ENCODE assay signal across 8 mouse cellular contexts in genomic region chr3:144506213-144506612, GRCm38 (mm10).
DNase-seq lines count a peak whose midpoint lies in the region; ATAC-seq lines count a peak whose summit lies in the region.

No protein-coding gene starts in this region.

- no peak overlapping the region; the same call in 1 of the 2 replicates for H3K27ac ChIP-seq in embryonic facial prominence, embryonic 15.5 days (replicated peaks)
- no peak overlapping the region for H3K27ac ChIP-seq in kidney, embryonic 14.5 days (ENCODE audit: low read depth, low read length)
- no peak overlapping the region for H3K27ac ChIP-seq in stomach, embryonic 15.5 days
- H3K27ac ChIP-seq in forebrain, embryonic 15.5 days (replicated peaks), result no peak overlapping the region

- peak; percentile 61; the same call in 1 of the 2 replicates for ATAC-seq in embryonic facial prominence, embryonic 15.5 days (ENCODE audit: insufficient number of reproducible peaks, low FRiP score, low TSS enrichment, low read depth)
- ATAC-seq in kidney, embryonic 14.5 days (ENCODE audit: low FRiP score, low TSS enrichment), result peak; percentile 75; the same call in 1 of the 2 replicates
- peak; percentile 72; the same call in 1 of the 2 replicates for ATAC-seq in stomach, embryonic 15.5 days (ENCODE audit: insufficient read depth, low FRiP score, low read depth)
- no peak for ATAC-seq in forebrain, embryonic 15.5 days (replicated peaks)
- ATAC-seq in monocyte, adult 5-6 weeks (replicated peaks; ENCODE audit: insufficient number of reproducible peaks, low FRiP score, low TSS enrichment, poor library complexity, severe bottlenecking), result no peak

- H3K4me2 ChIP-seq in embryonic facial prominence, embryonic 15.5 days (replicated peaks), result no peak overlapping the region
- H3K4me2 ChIP-seq in kidney, embryonic 14.5 days (replicated peaks; ENCODE audit: low read depth, low read length), result no peak overlapping the region
- H3K4me2 ChIP-seq in stomach, embryonic 15.5 days, result no peak overlapping the region
- no peak overlapping the region for H3K4me2 ChIP-seq in forebrain, embryonic 15.5 days (replicated peaks)

- no peaks in the 10 kb centered on the region for H3K9me3 ChIP-seq in embryonic facial prominence, embryonic 15.5 days (replicated peaks)
- no peaks in the 10 kb centered on the region for H3K9me3 ChIP-seq in kidney, embryonic 14.5 days (ENCODE audit: control insufficient read depth, low read length)
- no peaks in the 10 kb centered on the region for H3K9me3 ChIP-seq in stomach, embryonic 15.5 days
- H3K9me3 ChIP-seq in forebrain, embryonic 15.5 days, result no peaks in the 10 kb centered on the region

- no peaks in the 10 kb centered on the region for H3K36me3 ChIP-seq in embryonic facial prominence, embryonic 15.5 days
- no peaks in the 10 kb centered on the region for H3K36me3 ChIP-seq in kidney, embryonic 14.5 days (ENCODE audit: control insufficient read depth, insufficient read depth, low read length)
- H3K36me3 ChIP-seq in stomach, embryonic 15.5 days, result no peaks in the 10 kb centered on the region
- H3K36me3 ChIP-seq in forebrain, embryonic 15.5 days, result no peaks in the 10 kb centered on the region

- 30% methylated on average over 3 of the region's 3 CpGs for WGBS in embryonic facial prominence, embryonic 15.5 days
- WGBS in kidney, embryonic 14.5 days, result 20% methylated on average over 3 of the region's 3 CpGs
- 12% methylated on average over 3 of the region's 3 CpGs for WGBS in stomach, embryonic 15.5 days
- 19% methylated on average over 3 of the region's 3 CpGs for WGBS in forebrain, embryonic 15.5 days

- no peaks in the 10 kb centered on the region for H3K27me3 ChIP-seq in embryonic facial prominence, embryonic 15.5 days
- H3K27me3 ChIP-seq in kidney, embryonic 14.5 days (ENCODE audit: control insufficient read depth, insufficient read depth, low read length), result no peaks in the 10 kb centered on the region
- no peaks in the 10 kb centered on the region for H3K27me3 ChIP-seq in stomach, embryonic 15.5 days (replicated peaks)
- H3K27me3 ChIP-seq in forebrain, embryonic 15.5 days, result no peaks in the 10 kb centered on the region

- H3K9ac ChIP-seq in embryonic facial prominence, embryonic 15.5 days, result no peak overlapping the region
- H3K9ac ChIP-seq in kidney, embryonic 14.5 days (ENCODE audit: low read depth, low read length), result no peak overlapping the region
- H3K9ac ChIP-seq in stomach, embryonic 15.5 days, result no peak overlapping the region
- no peak overlapping the region for H3K9ac ChIP-seq in forebrain, embryonic 15.5 days (replicated peaks)

- H3K4me1 ChIP-seq in embryonic facial prominence, embryonic 15.5 days, result peaks cover 9% of the 10 kb centered on the region; the same call in 1 of the 2 replicates
- H3K4me1 ChIP-seq in kidney, embryonic 14.5 days (ENCODE audit: control insufficient read depth, insufficient read depth, low read length), result peaks cover 5% of the 10 kb centered on the region; the same call in 1 of the 2 replicates
- H3K4me1 ChIP-seq in stomach, embryonic 15.5 days, result peaks cover 10% of the 10 kb centered on the region; the same call in 1 of the 2 replicates
- H3K4me1 ChIP-seq in forebrain, embryonic 15.5 days, result peaks cover 26% of the 10 kb centered on the region

- H3K4me3 ChIP-seq in embryonic facial prominence, embryonic 15.5 days (replicated peaks), result no peak overlapping the region
- no peak overlapping the region for H3K4me3 ChIP-seq in kidney, embryonic 14.5 days (ENCODE audit: low read length)
- H3K4me3 ChIP-seq in stomach, embryonic 15.5 days (replicated peaks), result no peak overlapping the region
- H3K4me3 ChIP-seq in forebrain, embryonic 15.5 days, result no peak overlapping the region

- peak; percentile 39 for DNase-seq in right cerebral cortex, adult 18-20 months
- no peak for DNase-seq in right cerebral cortex, postnatal 25 days
- no peak for DNase-seq in spleen, postnatal 14 days (ENCODE audit: low spot score in 2 of 2)

Comparison
In these comparisons a context has a peak if more than half of its experiments do, and no peak if none do; other contexts are left out.
1. ATAC-seq: peak in embryonic facial prominence, embryonic 15.5 days (single experiment), kidney, embryonic 14.5 days (single experiment) and stomach, embryonic 15.5 days (single experiment); none in forebrain, embryonic 15.5 days (single experiment) and monocyte, adult 5-6 weeks (single experiment).